Mouse (Mus musculus): ENCODE data around the gene Rhbdl3. TPM values are rescaled to one million over a fixed set of nuclear protein-coding genes. Genes with fewer than 3 reads are reported as not detected.
"Not testable (repeated sequence)": the region's sequence is repeated elsewhere in the genome, so short reads cannot be mapped to it uniquely, and the experiment has no call there.

The Rhbdl3 gene
- polyA plus RNA-seq, 1 experiment from 2014 or later: 8.3 TPM

GRCm38 (mm10) chr11:80351832-80352430 lies 51.2 kb downstream of the Rhbdl3 start:
- H3K9ac ChIP-seq: no peak overlapping the region
- no peaks in the 10 kb centered on the region for H3K4me1 ChIP-seq
- no peaks in the 10 kb centered on the region for H3K36me3 ChIP-seq
- WGBS: 68% methylated on average over 5 of the region's 5 CpGs
- no peaks in the 10 kb centered on the region for H3K27me3 ChIP-seq
- H3K4me3 ChIP-seq (replicated peaks): no peak overlapping the region
- no peak; the same call in 1 of the 2 replicates for ATAC-seq (ENCODE audit: insufficient number of reproducible peaks, low FRiP score, low TSS enrichment, low read depth)
- H3K9me3 ChIP-seq (replicated peaks): no peaks in the 10 kb centered on the region
- no peak overlapping the region for H3K4me2 ChIP-seq (replicated peaks)
- no peak overlapping the region for H3K27ac ChIP-seq (replicated peaks)

GRCm38 (mm10) chr11:80354832-80355231 lies 54.1 kb downstream of the Rhbdl3 start:
- Histone ChIP-seq H3K27ac (replicated peaks) (no peak overlapping the region), H3K36me3 (0 out of 2 replicates have a peak, but pooled peaks cover 3% of the 10 kb centered on the region), H3K4me2 (replicated peaks) (no peak overlapping the region), H3K4me1 (no peaks in the 10 kb centered on the region), H3K4me3 (replicated peaks) (no peak overlapping the region), H3K9ac (no peak overlapping the region), H3K27me3 (no peaks in the 10 kb centered on the region), H3K9me3 (replicated peaks) (no peaks in the 10 kb centered on the region)
- no peak for ATAC-seq (ENCODE audit: insufficient number of reproducible peaks, low FRiP score, low TSS enrichment, low read depth)
- WGBS: 41% methylated on average over 4 of the region's 4 CpGs

- H3K9ac ChIP-seq: no peak overlapping the region
- no peak overlapping the region for H3K27ac ChIP-seq (replicated peaks)
- no peaks in the 10 kb centered on the region for H3K4me1 ChIP-seq
- peaks cover 64% of the 10 kb centered on the region for H3K36me3 ChIP-seq
- H3K4me2 ChIP-seq (replicated peaks): no peak overlapping the region
- 86% methylated on average over 1 of the region's 1 CpGs for WGBS
- no peaks in the 10 kb centered on the region for H3K27me3 ChIP-seq
- no peak for ATAC-seq (ENCODE audit: insufficient number of reproducible peaks, low FRiP score, low TSS enrichment, low read depth)
- no peak overlapping the region for H3K4me3 ChIP-seq (replicated peaks)
- H3K9me3 ChIP-seq (replicated peaks): no peaks in the 10 kb centered on the region
These were observed 68.2 kb downstream of the Rhbdl3 start for GRCm38 (mm10) chr11:80368949-80369348.

GRCm38 (mm10) chr11:80376651-80377050 lies 75.9 kb downstream of the Rhbdl3 start:
- H3K27ac ChIP-seq (replicated peaks): no peak overlapping the region
- peaks cover 10% of the 10 kb centered on the region for H3K4me1 ChIP-seq
- peak overlapping the region; percentile 93; the same call in 1 of the 2 replicates for H3K4me3 ChIP-seq (replicated peaks)
- H3K27me3 ChIP-seq: no peaks in the 10 kb centered on the region
- H3K4me2 ChIP-seq (replicated peaks): peak overlapping the region; percentile 77; the same call in 1 of the 2 replicates
- H3K9ac ChIP-seq: no peak overlapping the region
- ATAC-seq (ENCODE audit: insufficient number of reproducible peaks, low FRiP score, low TSS enrichment, low read depth): no peak
- H3K9me3 ChIP-seq (replicated peaks): no peaks in the 10 kb centered on the region
- WGBS: 62% methylated on average over 4 of the region's 4 CpGs
- peaks cover 29% of the 10 kb centered on the region for H3K36me3 ChIP-seq

GRCm38 (mm10) chr11:80377712-80378451 lies 77.2 kb downstream of the Rhbdl3 start, which contains the start of gene 5730455P16Rik:
Gene 5730455P16Rik, minus strand, starts transcription at chr11:80378034.
- Histone ChIP-seq H3K4me1 (peaks cover 14% of the 10 kb centered on the region), H3K4me3 (replicated peaks) (peak within 1 kb of the TSS; percentile 93), H3K4me2 (replicated peaks) (peak within 1 kb of the TSS; percentile 77), H3K9me3 (replicated peaks) (no peaks in the 10 kb centered on the region), H3K9ac (peak within 1 kb of the TSS; percentile 96), H3K27ac (replicated peaks) (peak within 1 kb of the TSS; percentile 90), H3K36me3 (peaks cover 25% of the 10 kb centered on the region), H3K27me3 (no peaks in the 10 kb centered on the region)
- 1% methylated on average over 43 of the region's 43 CpGs for WGBS
- ATAC-seq (ENCODE audit: insufficient number of reproducible peaks, low FRiP score, low TSS enrichment, low read depth): peak; percentile 81

GRCm38 (mm10) chr11:80378452-80379068 lies 77.8 kb downstream of the Rhbdl3 start:
- not testable (repeated sequence) for H3K9ac ChIP-seq; H3K27me3 ChIP-seq; ATAC-seq (ENCODE audit: insufficient number of reproducible peaks, low FRiP score, low TSS enrichment, low read depth); H3K27ac ChIP-seq (replicated peaks); H3K9me3 ChIP-seq (replicated peaks)
- H3K4me2 ChIP-seq (replicated peaks): peak overlapping the region; percentile 77
- peak overlapping the region; percentile 93 for H3K4me3 ChIP-seq (replicated peaks)
- H3K36me3 ChIP-seq: peaks cover 19% of the 10 kb centered on the region
- peaks cover 14% of the 10 kb centered on the region for H3K4me1 ChIP-seq
- WGBS: 59% methylated on average over 2 of the region's 2 CpGs

- not testable (repeated sequence) for H3K9me3 ChIP-seq (replicated peaks); H3K27ac ChIP-seq (replicated peaks); H3K27me3 ChIP-seq; H3K9ac ChIP-seq; H3K4me2 ChIP-seq (replicated peaks); H3K4me3 ChIP-seq (replicated peaks); ATAC-seq (ENCODE audit: insufficient number of reproducible peaks, low FRiP score, low TSS enrichment, low read depth)
- H3K4me1 ChIP-seq: peaks cover 14% of the 10 kb centered on the region
- peaks cover 13% of the 10 kb centered on the region for H3K36me3 ChIP-seq
- 89% methylated on average over 7 of the region's 7 CpGs for WGBS
These were observed 78.5 kb downstream of the Rhbdl3 start for GRCm38 (mm10) chr11:80379184-80379583.

GRCm38 (mm10) chr11:80382626-80383018 lies 81.9 kb downstream of the Rhbdl3 start:
- Histone ChIP-seq H3K4me1 (peaks cover 19% of the 10 kb centered on the region), H3K27me3 (no peaks in the 10 kb centered on the region), H3K9me3 (replicated peaks) (no peaks in the 10 kb centered on the region), H3K4me2 (replicated peaks) (peak overlapping the region; percentile 59), H3K36me3 (peaks cover 4% of the 10 kb centered on the region), H3K4me3 (replicated peaks) (peak overlapping the region; percentile 88), H3K9ac (peak overlapping the region; percentile 99), H3K27ac (replicated peaks) (peak overlapping the region; percentile 92)
- 4% methylated on average over 12 of the region's 12 CpGs for WGBS
- ATAC-seq (ENCODE audit: insufficient number of reproducible peaks, low FRiP score, low TSS enrichment, low read depth): 0 out of 2 replicates have a peak, but pooled peaks have one; percentile 13

- Histone ChIP-seq H3K4me1 (peaks cover 19% of the 10 kb centered on the region), H3K36me3 (peaks cover 8% of the 10 kb centered on the region), H3K27me3 (no peaks in the 10 kb centered on the region), H3K4me3 (replicated peaks) (peak within 1 kb of the TSS; percentile 88), H3K27ac (replicated peaks) (peak within 1 kb of the TSS; percentile 92), H3K4me2 (replicated peaks) (peak within 1 kb of the TSS; percentile 60), H3K9me3 (replicated peaks) (no peaks in the 10 kb centered on the region), H3K9ac (peak within 1 kb of the TSS; percentile 99)
- 0% methylated on average over 33 of the region's 33 CpGs for WGBS
- ATAC-seq (ENCODE audit: insufficient number of reproducible peaks, low FRiP score, low TSS enrichment, low read depth): peak; percentile 96
These were observed 82.4 kb downstream of the Rhbdl3 start, which contains the start of gene Zfp207 for GRCm38 (mm10) chr11:80383019-80383625. Gene Zfp207, plus strand, starts transcription at chr11:80383279.

GRCm38 (mm10) chr11:80383626-80384046 lies 82.9 kb downstream of the Rhbdl3 start:
- H3K27me3 ChIP-seq: no peaks in the 10 kb centered on the region
- H3K9me3 ChIP-seq (replicated peaks): no peaks in the 10 kb centered on the region
- WGBS: under 1% methylated on average over 20 of the region's 20 CpGs
- peak overlapping the region; percentile 60 for H3K4me2 ChIP-seq (replicated peaks)
- peak overlapping the region; percentile 88 for H3K4me3 ChIP-seq (replicated peaks)
- ATAC-seq (ENCODE audit: insufficient number of reproducible peaks, low FRiP score, low TSS enrichment, low read depth): no peak
- peaks cover 19% of the 10 kb centered on the region for H3K4me1 ChIP-seq
- H3K9ac ChIP-seq: peak overlapping the region; percentile 99
- H3K36me3 ChIP-seq: peaks cover 13% of the 10 kb centered on the region
- peak overlapping the region; percentile 92 for H3K27ac ChIP-seq (replicated peaks)

- Histone ChIP-seq H3K4me3 (replicated peaks) (peak overlapping the region; percentile 88), H3K4me1 (peaks cover 19% of the 10 kb centered on the region), H3K9me3 (replicated peaks) (no peaks in the 10 kb centered on the region), H3K9ac (peak overlapping the region; percentile 37), H3K36me3 (peaks cover 19% of the 10 kb centered on the region), H3K27me3 (no peaks in the 10 kb centered on the region), H3K27ac (replicated peaks) (no peak overlapping the region), H3K4me2 (replicated peaks) (peak overlapping the region; percentile 60)
- no peak for ATAC-seq (ENCODE audit: insufficient number of reproducible peaks, low FRiP score, low TSS enrichment, low read depth)
These were observed 83.7 kb downstream of the Rhbdl3 start for GRCm38 (mm10) chr11:80384461-80384860.
